Mouse (Mus musculus) adipocyte (in vitro differentiated cells): ENCODE results near the gene Dcaf15.
A peak's percentile ranks its signal among the peaks of the same experiment; 100 is the strongest.

Source experiments
- DNase-seq: peaks from one replicate; pipeline ENCODE4 v3.0.0-alpha.2; 2016; ENCODE audit warnings: low spot score

The Dcaf15 gene

DNA sequence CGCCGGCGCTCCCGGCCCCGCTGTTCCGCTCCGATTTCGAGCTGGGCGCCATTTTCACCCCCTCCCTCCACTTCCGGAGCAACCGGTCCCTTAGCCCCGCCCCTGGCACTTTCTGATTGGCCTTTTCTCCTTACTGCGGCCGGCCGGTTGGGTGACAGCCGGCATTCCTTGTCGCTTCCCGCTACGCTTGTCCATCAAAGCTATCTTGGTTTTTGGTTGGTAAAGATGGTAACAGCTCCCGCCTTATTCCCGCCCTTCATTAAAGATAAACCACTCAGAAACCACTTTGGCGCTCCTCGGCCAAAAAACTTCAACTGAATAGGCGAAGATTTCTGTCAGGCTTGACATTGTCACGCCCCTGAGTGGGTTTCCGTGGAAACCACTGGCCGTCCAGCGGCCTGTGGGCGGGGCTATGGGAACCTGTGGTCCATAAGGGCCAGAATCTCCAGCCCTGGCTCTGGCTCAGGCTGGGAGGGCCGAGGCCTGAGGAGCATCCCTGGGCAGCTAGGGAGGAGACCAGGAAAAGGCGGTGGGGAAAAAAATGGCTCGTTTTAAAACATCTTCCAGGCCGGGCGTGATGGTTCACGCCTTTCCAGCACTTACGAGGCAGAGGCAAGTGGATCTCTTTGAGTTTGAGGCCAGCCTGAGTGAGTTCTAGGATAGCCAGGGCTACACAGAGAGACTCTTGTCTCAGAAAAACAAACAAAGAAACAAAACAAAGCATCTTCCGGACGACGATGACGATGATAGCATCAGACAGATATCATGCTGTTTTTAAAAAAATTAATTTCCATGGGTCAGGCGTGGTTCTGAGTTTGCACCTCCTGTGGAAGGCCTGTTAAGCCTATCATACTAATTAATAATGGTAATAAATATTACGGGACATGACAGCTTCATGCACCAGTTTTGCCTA is at the start of gene Dcaf15:
TSS of gene Dcaf15 (minus strand) at position 72 of the 913 bp plus-strand sequence.
- peak; percentile 100 for DNase-seq

DNA sequence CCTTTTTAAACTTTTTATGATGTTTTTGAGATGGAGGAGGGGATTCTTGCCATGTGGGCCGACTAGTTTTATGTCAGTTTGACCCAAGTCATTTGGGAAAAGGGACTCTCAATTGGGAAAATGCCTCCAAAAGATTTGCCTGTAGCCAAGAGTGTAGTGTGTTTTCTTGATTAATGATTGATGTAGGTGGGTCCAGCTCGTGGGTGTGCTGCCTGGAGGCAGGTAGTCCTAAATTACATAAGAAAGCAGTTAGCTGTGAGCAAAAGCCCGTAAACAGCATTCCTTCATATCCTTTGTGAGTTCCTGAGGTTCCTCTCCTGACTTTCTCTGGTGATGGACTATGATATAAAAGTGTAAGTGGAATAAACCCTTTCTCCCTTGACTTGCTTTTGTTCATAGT is 44.6 kb upstream of the Dcaf15 start:
- no peak for DNase-seq

DNA sequence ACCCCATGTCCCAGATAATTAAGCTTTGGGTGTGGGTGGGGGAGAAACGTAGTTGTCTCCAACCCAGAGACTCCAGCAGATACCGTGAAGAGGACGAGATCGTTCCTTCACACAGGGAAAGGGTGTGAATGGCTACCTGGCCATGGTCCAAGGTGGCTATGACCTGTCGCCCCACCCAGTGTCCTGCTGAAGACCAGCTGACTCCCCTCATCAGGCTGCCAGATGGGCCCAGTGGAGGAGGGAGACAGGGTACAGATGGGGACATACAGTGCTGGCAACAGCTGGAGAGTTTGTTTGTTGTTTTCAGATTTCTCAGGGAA is 43.9 kb upstream of the Dcaf15 start:
- no peak for DNase-seq

DNA sequence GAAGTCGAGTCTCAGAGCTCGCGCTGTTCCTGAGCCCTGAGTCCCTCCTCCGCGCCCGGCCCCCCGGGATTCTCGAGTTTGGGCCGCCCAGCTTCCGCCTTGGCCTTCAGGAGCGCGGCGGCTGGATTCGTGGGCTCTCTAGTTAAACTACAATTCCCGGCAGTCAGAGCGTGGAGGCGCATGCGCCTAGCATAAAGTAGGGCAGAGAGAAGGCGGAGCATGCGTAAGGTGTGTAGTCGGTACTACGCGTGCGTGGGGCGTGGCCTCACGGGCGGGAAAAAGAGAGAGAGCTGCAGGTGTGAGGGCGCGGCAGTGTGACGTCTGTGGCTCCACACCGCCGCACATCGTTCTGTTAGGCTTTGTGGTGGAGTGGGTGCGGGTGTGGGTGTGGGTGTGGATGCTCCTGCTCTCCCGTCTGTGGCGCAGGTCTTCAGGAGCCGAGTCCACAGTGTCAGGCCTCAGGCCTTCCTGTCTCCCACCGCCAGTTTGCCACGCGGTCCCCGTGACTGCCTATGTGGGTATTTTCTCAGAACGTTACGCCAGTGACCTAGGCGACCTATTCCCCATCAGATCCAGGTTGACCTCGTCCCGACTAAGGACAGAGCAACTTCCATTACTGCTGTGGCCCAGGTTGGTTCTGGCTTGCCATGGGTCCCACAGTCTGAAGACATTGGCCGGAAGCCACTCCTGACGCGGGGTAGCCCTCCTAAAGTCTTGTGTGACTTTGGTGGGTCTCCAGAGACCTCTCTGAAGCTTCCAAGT is 43.4 kb upstream of the Dcaf15 start, which contains the start of the genes Cc2d1a and 4930432K21Rik:
TSS of gene Cc2d1a (minus strand) at position 168 of the 762 bp plus-strand sequence.
TSS of gene 4930432K21Rik (plus strand) at position 257 of the 762 bp plus-strand sequence.
- peak; percentile 98 for DNase-seq

DNA sequence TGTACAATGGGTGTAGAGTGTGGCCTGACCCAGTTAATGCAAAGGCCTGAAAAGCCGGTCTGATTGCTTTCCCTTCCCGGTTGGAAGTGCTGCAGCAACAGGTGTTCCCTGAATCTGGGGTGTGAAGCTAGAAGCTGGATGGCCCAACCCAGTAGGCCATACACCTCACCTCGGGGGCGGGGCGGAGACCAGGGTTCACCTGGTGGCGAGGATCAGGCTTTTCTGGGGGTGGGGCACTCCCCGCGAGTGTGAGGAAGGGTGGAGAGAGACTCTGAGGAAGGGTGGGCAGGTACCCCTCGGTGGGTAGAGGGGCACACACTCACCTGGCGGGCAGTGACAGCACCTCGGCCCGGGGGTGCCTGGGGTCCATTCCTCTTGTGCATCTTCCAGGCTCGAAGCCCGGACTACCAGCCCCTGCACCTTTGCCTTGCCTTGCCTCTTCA is 42.8 kb upstream of the Dcaf15 start:
- DNase-seq, result no peak

DNA sequence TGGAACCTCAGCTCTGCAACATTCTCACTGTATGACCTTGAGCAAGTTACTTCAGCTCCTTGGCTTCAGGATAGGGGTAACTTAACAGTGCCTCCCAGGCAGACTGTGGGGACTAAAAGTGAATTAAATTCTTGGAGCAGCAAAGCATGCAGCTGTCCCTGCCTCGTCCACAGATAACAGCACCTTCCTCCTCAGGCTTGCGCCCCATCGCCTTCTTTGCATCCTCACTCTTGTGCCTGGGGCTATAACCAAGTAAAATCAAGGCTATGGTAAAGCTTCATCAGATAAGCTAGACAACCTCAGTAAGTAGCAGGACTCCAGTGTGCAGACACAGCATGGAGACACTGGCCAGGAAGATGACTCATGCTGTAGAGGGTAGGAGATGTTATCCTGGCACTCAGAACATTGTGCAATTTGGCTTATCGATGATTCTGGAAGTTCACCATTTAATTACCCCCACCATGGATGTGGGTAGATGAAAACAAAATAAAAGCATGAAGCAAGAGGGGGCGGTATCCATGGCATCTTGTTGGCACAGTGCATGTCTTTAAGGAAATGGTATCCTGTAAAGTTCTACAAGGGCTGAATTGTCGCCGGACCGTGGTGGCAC is 40.2 kb upstream of the Dcaf15 start:
- no peak for DNase-seq

DNA sequence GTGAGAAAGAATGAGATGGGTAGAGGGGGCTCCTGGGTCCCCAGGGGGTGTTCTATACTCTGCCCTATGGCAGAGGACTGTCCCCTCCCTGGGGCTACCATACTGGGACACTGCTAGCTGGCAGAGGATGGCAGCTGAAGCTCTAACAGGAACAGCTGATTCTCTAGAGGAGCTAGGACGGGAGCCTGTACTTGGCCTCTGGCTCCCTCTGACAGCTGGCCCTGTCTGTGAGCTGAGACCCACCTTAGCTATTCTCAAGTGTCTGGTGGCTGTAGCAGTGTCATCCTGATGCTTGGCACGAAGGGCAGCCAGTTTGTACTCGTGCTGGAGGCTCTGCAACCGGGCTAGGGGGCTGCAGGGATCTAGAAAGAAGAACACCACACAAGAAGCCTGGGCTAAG is 36.3 kb upstream of the Dcaf15 start:
- DNase-seq, result no peak

DNA sequence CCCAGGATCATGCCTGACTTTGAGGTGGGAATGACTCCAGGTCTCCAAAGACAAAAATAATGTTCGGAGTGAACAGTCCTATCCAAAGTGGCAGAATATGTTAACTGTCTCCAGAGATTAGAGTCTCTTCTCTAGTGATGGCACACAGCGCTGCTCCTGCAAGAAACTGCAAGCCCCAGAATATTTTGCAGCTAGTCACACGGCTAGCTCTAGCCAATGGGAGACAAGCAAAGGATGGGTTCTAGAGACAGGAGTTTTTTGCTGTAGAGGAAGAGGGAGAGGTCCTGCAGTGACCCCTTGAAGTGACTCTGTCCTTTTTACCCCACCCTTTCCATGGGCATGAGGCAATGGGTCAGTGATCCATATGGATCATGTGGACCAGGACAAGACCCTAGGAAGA is 33.3 kb upstream of the Dcaf15 start:
- DNase-seq, result no peak

DNA sequence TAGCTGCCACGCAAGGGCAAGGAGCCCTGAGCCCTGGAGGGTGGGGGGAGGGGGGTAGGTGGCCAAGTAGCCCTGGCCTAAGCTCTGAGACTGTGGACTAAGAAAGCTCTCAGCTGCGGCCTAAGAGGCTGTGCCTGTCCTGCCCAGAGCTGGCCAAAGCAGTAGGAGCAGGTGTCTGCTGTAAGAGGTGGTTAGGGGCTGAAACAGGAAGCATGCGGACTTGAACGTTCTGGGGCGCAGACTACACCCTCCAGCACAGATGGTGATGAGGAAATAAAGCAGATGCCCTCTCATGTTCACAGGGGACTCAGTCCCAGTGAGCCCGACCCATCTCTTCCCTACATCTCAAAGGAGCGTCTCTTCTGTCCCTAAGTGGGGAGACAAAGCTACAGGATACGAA is 27.7 kb upstream of the Dcaf15 start:
- DNase-seq, result no peak

DNA sequence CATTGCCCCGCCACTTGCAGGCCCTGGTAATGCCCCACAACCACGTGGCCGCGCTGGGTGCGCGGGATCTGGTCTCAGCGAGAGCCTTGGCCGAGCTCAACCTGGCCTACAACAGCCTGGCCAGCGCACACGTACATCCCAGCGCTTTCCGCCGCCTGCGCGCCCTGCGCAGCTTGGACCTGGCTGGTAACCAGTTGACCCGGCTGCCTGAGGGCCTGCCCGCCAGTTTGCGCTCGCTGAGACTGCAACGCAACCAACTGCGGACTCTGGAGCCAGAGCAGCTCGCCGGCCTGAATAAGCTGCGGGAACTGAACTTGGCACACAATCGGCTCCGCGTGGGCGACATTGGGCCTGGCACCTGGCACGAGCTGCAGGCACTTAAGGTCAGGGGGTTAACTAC is 26.2 kb upstream of the Dcaf15 start:
- no peak for DNase-seq

DNA sequence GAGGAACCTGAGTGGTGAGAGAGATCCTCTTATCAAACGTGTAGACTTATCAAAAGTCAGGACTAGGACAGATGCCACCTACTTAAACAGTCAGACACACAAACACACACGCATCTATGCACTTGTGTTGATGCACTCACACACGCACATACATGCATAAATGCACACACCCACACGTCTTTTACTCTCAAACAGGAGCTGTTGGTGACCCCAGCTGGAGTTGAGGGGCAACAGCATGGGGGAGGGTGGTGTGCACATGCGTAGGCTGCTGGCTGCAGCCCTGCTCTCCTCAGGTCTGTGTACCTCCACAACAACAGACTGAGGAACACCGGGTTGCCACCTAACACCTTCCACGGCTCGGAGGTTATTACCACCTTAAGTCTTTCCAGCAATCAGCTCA is 23.7 kb upstream of the Dcaf15 start:
- no peak for DNase-seq

DNA sequence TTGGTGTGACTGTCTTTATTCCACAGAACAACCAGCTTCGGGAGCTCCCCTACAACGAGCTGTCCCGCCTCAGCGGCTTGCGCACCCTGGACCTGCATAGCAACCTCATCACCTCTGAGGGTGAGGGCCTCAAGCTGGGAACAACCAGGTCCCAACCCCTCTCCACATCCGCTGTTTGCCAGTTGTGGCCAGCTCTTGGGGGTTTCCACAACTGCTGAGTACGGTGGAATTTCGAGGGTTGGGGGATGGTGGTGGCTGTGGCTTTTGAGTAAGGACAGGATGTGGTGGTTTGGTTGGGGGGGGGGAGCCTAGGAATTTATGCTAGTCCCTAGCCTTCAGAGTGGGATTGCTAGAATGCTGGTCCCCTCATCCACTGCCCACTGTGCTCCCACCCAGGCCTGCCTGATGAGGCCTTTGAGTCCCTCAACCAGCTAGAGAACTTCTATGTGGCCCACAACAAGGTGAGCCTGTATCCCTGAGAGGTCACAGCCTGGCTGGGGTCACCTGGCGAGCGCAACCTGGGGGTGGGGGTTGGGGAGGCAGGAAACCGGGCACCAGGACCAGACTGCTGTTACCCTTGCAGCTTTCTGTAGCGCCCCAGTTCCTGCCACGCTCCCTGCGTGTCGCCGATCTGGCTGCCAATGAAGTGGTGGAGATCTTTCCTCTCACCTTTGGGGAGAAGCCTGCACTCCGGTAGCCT is 22.8 kb upstream of the Dcaf15 start:
- no peak for DNase-seq

DNA sequence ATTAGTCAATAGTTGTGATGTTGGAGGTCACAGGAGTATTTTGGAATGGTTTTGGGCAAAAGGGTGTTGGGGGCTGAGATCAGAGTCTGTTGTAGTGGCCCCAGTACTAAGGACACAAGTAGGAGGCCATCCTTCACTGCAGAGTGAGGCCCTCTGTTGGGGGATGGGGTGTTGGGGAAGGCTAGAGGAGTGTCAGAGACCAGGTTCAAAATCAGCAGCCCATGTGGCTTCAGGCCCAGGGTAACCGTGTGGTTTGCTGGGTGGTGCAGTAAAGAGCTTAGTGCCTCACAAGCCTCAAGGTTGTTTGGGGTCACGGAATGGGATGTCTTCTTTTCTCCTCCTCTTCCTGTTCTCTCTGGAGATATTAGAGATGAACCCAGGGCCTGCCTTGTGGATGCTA is 22.2 kb upstream of the Dcaf15 start:
- DNase-seq, result no peak

DNA sequence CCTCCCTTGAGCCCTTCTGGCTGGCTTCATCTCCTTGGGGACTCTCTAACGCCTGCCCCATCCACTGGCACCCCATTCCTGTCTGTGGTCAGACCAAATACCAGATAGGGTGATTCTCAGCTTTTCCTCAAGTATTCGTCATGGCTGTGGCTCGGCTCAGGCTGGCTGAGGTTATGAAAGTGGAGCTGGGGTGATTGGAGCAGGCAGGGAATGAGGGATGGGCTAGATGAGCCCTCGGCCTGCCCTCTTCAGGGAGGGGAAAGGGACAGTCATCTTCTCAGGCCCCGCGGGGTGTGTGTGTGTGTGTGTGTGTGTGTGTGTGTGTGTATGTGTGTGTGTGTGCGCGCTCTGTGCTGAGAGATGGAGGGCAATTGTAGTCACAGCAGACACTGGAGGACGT is 21.1 kb upstream of the Dcaf15 start, which contains the start of gene Podnl1:
TSS of gene Podnl1 (plus strand) at position 334 of the 400 bp plus-strand sequence.
- peak; percentile 93 for DNase-seq

DNA sequence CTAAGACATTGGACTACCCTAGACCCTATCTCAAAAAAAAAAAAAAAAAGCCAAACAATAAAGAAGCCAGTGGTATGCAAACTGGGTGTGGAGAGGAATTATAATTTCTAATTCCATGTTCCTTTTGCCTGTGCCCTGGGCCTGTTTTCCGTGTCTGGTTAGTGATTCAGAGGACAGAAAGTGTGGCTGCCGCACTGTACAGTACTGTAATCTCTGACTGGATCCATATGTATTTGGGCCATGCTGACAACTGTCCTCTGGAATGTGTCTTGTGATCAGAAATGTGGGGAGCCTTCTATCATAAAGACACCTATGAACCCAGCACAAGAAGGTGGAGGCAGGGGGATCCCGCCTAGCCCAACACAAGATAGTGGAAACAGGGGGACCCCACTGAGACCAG is 17.6 kb upstream of the Dcaf15 start:
- no peak for DNase-seq

DNA sequence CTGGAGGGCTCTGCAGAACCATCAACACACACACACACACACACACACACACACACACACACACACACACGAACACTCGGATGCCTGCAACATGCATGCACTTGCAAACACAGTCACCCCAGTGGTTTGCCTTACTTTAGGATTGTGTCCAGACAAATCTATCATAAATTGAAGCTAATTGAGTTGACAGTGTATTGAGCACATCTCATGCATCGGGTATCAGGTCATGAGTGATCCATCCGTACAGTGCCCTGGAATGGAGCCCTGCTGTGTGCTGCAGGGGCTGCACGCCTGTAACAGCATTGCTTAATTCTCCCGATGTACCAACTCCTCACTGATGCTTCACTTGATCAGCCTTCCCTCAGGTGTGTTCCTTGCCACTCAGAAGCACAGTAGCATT is 11.1 kb upstream of the Dcaf15 start:
- no peak for DNase-seq

DNA sequence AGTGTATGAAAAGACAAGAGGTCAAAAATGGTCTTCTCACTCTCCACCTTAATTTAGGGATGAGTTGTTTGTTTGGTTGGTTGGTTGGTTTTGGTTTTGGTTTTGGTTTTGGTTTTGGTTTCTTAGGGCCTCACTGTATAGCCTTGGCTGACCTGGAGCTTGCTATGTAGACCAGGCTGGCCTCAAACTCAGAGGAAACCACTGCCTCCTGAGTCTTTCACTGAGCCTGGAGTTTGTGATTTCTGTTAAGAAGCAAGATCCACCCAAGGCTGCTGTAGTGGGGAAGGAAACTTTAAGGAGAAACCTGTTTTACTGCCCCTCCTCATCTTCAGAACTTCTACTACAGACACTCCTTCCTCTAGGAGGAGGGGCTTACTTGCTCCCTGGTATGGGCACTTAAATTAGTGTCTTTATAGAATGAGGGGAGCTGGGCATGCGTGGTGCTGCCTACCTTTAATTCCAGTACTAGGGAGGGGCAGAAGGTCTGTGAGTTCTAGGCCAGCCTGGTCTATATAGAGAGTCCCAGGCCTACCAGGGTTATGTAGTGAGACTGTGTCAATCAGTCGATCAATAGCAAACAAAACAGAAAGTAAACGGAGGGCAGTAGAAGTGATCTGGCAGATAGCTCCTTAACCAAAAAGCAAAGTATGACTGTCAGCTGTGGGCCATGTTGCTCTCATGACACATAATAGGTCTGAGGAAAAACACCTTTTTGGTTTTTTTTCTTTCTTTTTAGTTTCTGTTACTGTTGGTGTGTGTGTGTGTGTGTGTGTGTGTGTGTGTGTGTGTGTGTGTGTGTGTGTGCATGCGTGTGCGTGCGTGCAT is 1.9 kb upstream of the Dcaf15 start:
- DNase-seq, result no peak

DNA sequence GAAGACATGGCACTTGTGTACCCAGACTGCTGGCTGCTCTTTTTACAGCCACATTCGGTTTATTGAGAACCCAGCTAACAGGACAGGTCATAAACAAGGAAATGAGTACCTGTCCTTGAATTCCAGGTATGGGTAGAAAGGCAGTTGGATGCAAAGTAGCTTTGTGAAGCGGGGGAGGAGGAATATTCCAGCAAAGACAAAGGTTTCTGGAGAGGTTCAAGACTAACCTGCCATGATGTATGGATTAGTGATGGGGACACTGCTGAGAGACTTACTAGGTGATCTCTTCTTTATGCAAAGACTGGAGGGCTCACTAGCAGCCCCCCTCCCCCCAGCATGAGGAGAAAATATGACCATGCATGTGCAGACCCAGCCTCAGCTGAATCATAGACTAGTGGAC is 1.1 kb upstream of the Dcaf15 start:
- no peak for DNase-seq

DNA sequence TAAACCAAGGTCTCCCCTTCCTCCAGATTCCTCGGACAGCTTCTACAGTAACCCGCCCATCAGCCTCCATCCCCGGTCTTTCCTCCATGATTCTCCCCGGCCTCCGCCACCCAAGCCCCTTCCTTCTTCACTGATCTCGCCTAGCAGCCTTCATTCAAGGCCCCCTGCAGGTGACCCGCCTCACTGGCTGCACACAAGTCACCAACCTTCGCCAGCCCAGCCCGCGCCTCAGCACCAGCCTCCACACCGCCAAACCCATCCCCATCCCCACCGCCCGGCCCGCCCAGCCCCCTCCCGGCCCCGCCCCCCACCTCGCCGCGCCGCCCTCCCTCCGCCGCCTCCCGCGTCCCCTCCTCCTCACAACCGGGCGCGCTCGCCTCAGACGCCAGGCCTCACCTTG is 347 bp downstream of the Dcaf15 start:
- no peak for DNase-seq

DNA sequence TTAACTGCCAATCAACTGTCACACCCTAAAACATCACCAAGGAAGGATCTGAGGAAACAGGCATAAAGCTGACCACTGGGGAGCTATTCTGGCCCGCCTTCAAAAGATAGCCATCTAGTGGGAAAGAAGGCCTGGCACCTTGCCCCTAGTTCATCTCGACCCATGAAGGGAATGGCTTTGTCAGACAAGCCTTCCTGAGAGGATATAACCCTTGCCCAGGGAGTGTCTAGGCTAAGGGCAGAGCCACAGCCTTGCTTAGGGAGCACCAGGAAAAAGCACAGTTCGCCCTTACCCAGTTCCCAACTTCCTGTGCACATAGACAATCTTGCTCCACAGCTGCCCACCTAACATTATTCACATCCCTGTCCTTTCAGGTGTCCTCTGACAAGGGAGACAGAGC is 967 bp downstream of the Dcaf15 start:
- DNase-seq, result peak; percentile 39
